Mouse (Mus musculus): ENCODE results near the gene Smg1.

DNA sequence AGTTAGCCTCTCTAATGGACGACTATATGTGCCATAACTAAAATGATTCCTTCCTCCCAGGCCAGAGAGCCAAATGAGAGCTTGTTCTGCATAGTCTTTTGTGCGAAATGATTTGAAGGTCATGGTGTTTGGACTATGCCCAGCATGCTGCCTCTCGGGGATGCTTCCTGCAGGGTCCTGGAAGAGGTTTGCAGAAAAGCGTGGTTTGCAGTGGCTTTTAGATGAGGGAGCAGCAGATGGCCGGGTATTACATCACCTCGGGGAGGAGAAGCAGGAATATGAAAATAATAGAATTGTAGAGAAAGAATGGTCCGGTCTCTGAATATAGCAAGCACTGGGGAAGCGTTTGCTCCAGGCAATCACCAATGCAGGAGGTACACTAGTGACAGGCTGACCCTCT lies 11.0 kb upstream of the Smg1 start:
- no peak for TF ChIP-seq CTCF (IDR thresholded peaks at IDR 0.05; ENCODE audit: borderline replicate concordance, insufficient read depth, low read length)
- TF ChIP-seq POLR2A (IDR thresholded peaks at IDR 0.05; ENCODE audit: low read depth, low read length), result no peak
